Mouse (Mus musculus) bone marrow macrophage, adult 2 months (primary cell): ENCODE data around the gene Gmcl1.

Source experiments
- CTCF ChIP-seq: IDR thresholded peaks from 2 replicates; pipeline ENCODE4 v1.5.1; 2012; ENCODE audit warnings: low read depth, mild to moderate bottlenecking, low read length, moderate library complexity
- POLR2A ChIP-seq: IDR thresholded peaks from 2 replicates; pipeline ENCODE4 v1.6.1; 2012; ENCODE audit warnings: mild to moderate bottlenecking, low read depth, low read length, borderline replicate concordance

- TF ChIP-seq CTCF (no peak), POLR2A (no peak)
Observed at GRCm38 (mm10) chr6:86702577-86702976, 30.6 kb downstream of the Gmcl1 start.
